Mouse (Mus musculus) midbrain, embryonic 14.5 days (tissue): ENCODE results near the gene Pls1. TPM values are rescaled to one million over a fixed set of nuclear protein-coding genes. Genes with fewer than 3 reads are reported as not detected.

ENCODE experiments used
- ATAC-seq: fragments of 200-750 bp; cut with Nextera tagmentation; 2 replicates; pipeline ENCODE4 v1.8.0; 2017; ENCODE audit warnings: moderate number of reproducible peaks, moderate library complexity; ENCODE audit not compliant: low FRiP score, low TSS enrichment
- DNase-seq: peaks from one replicate; pipeline ENCODE4 v3.0.0-alpha.2; 2015
- H3K27ac ChIP-seq: fragments of 300-500 bp; sonication (generic); replicated peaks from 2 replicates; pipeline ENCODE4 v1.5.1; 2014; ENCODE audit warnings: mild to moderate bottlenecking, low read depth, low read length, moderate library complexity
- H3K27me3 ChIP-seq: fragments of 300-500 bp; sonication (generic); 2 replicates; pipeline ENCODE4 v1.6.1; 2014; ENCODE audit warnings: low read length, control low read depth, mixed read lengths; ENCODE audit not compliant: control insufficient read depth, insufficient read depth
- H3K36me3 ChIP-seq: fragments of 300-500 bp; sonication (generic); 2 replicates; pipeline ENCODE4 v1.6.1; 2014; ENCODE audit warnings: low read length, control low read depth; ENCODE audit not compliant: control insufficient read depth, insufficient read depth
- H3K4me1 ChIP-seq: fragments of 300-500 bp; sonication (generic); 2 replicates; pipeline ENCODE4 v1.6.1; 2014; ENCODE audit warnings: mild to moderate bottlenecking, antibody characterized with exemption, low read length, control low read depth; ENCODE audit not compliant: control insufficient read depth, insufficient read depth
- H3K4me2 ChIP-seq: fragments of 300-500 bp; sonication (generic); 2 replicates; pipeline ENCODE4 v1.6.1; 2014; ENCODE audit warnings: mild to moderate bottlenecking, low read length, moderate library complexity
- H3K4me3 ChIP-seq: fragments of 300-500 bp; sonication (generic); replicated peaks from 2 replicates; pipeline ENCODE4 v1.5.1; 2014; ENCODE audit warnings: low read depth, low read length
- H3K9ac ChIP-seq: fragments of 300-500 bp; sonication (generic); replicated peaks from 2 replicates; pipeline ENCODE4 v1.6.1; 2014; ENCODE audit warnings: mild to moderate bottlenecking, low read length, moderate library complexity
- H3K9me3 ChIP-seq: fragments of 300-500 bp; sonication (generic); 2 replicates; pipeline ENCODE4 v1.6.1; 2016; ENCODE audit warnings: low read length, control low read depth, mixed read lengths; ENCODE audit not compliant: control insufficient read depth
- WGBS: fragments of 180-500 bp; shearing (Covaris S2); extraction: QIAGEN DNeasy Blood & Tissue Kit; methylation state at CpG from one replicate; pipeline ENCODE4 v1.1.7; 2014; 5-methylcytosine and 5-hydroxymethylcytosine counted together
- polyA plus RNA-seq: library from polyadenylated mRNA; unstranded; fragments of >200 nt; fragmentation: Nextera tagmentation; extraction: Ambion mirVana; gene quantifications from 2 replicates; pipeline ENCODE4 v1.2.1, GENCODE M21; 2014

Gene Pls1
- polyA plus RNA-seq, 1 experiment from 2014 or later = 3.3 TPM

- Histone ChIP-seq H3K36me3 (no peaks in the 10 kb centered on the region), H3K9ac (no peak overlapping the region), H3K27me3 (no peaks in the 10 kb centered on the region), H3K4me2 (no peak overlapping the region), H3K27ac (no peak overlapping the region), H3K4me1 (no peaks in the 10 kb centered on the region), H3K4me3 (no peak overlapping the region), H3K9me3 (no peaks in the 10 kb centered on the region)
- 67% methylated on average over 11 of the region's 11 CpGs for WGBS
- DNase-seq (peak; percentile 8), ATAC-seq (no peak)
Measured at GRCm38 (mm10) chr9:95815015-95815673, 30.0 kb downstream of the Pls1 start.

- Histone ChIP-seq H3K27me3 (no peaks in the 10 kb centered on the region), H3K4me3 (no peak overlapping the region), H3K9me3 (no peaks in the 10 kb centered on the region), H3K4me2 (peak overlapping the region; percentile 3; the same call in 1 of the 2 replicates), H3K9ac (no peak overlapping the region), H3K27ac (peak overlapping the region; percentile 65), H3K4me1 (no peaks in the 10 kb centered on the region), H3K36me3 (no peaks in the 10 kb centered on the region)
- 18% methylated on average over 20 of the region's 20 CpGs for WGBS
- peak; percentile 74 for ATAC-seq
- DNase-seq = peak; percentile 57
Measured at GRCm38 (mm10) chr9:95813721-95814531, 31.2 kb downstream of the Pls1 start.

- no peak overlapping the region for H3K4me3 ChIP-seq
- ATAC-seq (no peak), DNase-seq (no peak)
- no peaks in the 10 kb centered on the region for H3K36me3 ChIP-seq
- no peaks in the 10 kb centered on the region for H3K9me3 ChIP-seq
- no peak overlapping the region for H3K27ac ChIP-seq
- no peaks in the 10 kb centered on the region for H3K27me3 ChIP-seq
- no peak overlapping the region for H3K4me2 ChIP-seq
- no peaks in the 10 kb centered on the region for H3K4me1 ChIP-seq
- no peak overlapping the region for H3K9ac ChIP-seq
- 96% methylated on average over 4 of the region's 4 CpGs for WGBS
Measured at GRCm38 (mm10) chr9:95811817-95812216, 33.3 kb downstream of the Pls1 start.

- Histone ChIP-seq H3K9ac (no peak overlapping the region), H3K4me3 (no peak overlapping the region), H3K4me2 (no peak overlapping the region), H3K27ac (no peak overlapping the region), H3K27me3 (no peaks in the 10 kb centered on the region), H3K9me3 (no peaks in the 10 kb centered on the region), H3K36me3 (no peaks in the 10 kb centered on the region), H3K4me1 (no peaks in the 10 kb centered on the region)
- WGBS = 69% methylated on average over 4 of the region's 4 CpGs
- no peak for DNase-seq
- no peak for ATAC-seq
Measured at GRCm38 (mm10) chr9:95809596-95809995, 35.5 kb downstream of the Pls1 start.

GRCm38 (mm10) chr9:95805449-95805848 is 39.7 kb downstream of the Pls1 start:
- H3K36me3 ChIP-seq = no peaks in the 10 kb centered on the region
- DNase-seq = no peak
- H3K9me3 ChIP-seq = no peaks in the 10 kb centered on the region
- H3K27me3 ChIP-seq = no peaks in the 10 kb centered on the region
- no peaks in the 10 kb centered on the region for H3K4me1 ChIP-seq
- no peak overlapping the region for H3K27ac ChIP-seq
- ATAC-seq = no peak
- WGBS = 87% methylated on average over 12 of the region's 12 CpGs
- no peak overlapping the region for H3K4me3 ChIP-seq
- no peak overlapping the region for H3K4me2 ChIP-seq
- no peak overlapping the region for H3K9ac ChIP-seq

GRCm38 (mm10) chr9:95803783-95804182 is 41.3 kb downstream of the Pls1 start:
- ATAC-seq = no peak
- H3K4me2 ChIP-seq = no peak overlapping the region
- no peak overlapping the region for H3K27ac ChIP-seq
- no peaks in the 10 kb centered on the region for H3K9me3 ChIP-seq
- no peak for DNase-seq
- no peak overlapping the region for H3K9ac ChIP-seq
- no peaks in the 10 kb centered on the region for H3K36me3 ChIP-seq
- no peak overlapping the region for H3K4me3 ChIP-seq
- WGBS = 89% methylated on average over 3 of the region's 3 CpGs
- no peaks in the 10 kb centered on the region for H3K27me3 ChIP-seq
- no peaks in the 10 kb centered on the region for H3K4me1 ChIP-seq

- H3K27ac ChIP-seq = no peak overlapping the region
- WGBS = 63% methylated on average over 10 of the region's 10 CpGs
- no peaks in the 10 kb centered on the region for H3K27me3 ChIP-seq
- no peaks in the 10 kb centered on the region for H3K4me1 ChIP-seq
- DNase-seq (no peak), ATAC-seq (no peak)
- H3K36me3 ChIP-seq = no peaks in the 10 kb centered on the region
- H3K4me3 ChIP-seq = no peak overlapping the region
- H3K9me3 ChIP-seq = no peaks in the 10 kb centered on the region
- no peak overlapping the region for H3K9ac ChIP-seq
- H3K4me2 ChIP-seq = no peak overlapping the region
Measured at GRCm38 (mm10) chr9:95801610-95802451, 43.3 kb downstream of the Pls1 start.

GRCm38 (mm10) chr9:95796323-95796722 is 48.8 kb downstream of the Pls1 start:
- no peak overlapping the region for H3K4me3 ChIP-seq
- H3K9ac ChIP-seq = no peak overlapping the region
- no peaks in the 10 kb centered on the region for H3K27me3 ChIP-seq
- no peaks in the 10 kb centered on the region; the same call in 1 of the 2 replicates for H3K9me3 ChIP-seq
- H3K4me1 ChIP-seq = no peaks in the 10 kb centered on the region
- ATAC-seq (no peak), DNase-seq (no peak)
- H3K27ac ChIP-seq = no peak overlapping the region
- H3K4me2 ChIP-seq = no peak overlapping the region
- H3K36me3 ChIP-seq = no peaks in the 10 kb centered on the region
- WGBS = 87% methylated on average over 2 of the region's 2 CpGs
